Mouse (Mus musculus) MEL (cell line): ENCODE measurements around the gene Exosc10. TPM values are rescaled to one million over a fixed set of nuclear protein-coding genes. Genes with fewer than 3 reads are reported as not detected.

Source experiments
- DNase-seq: peaks from one replicate; pipeline ENCODE4 v3.0.0; 2011; ENCODE audit warnings: low read depth, low spot score
- H3K27ac ChIP-seq: 2 replicates; pipeline ENCODE4 v1.5.1; 2012; ENCODE audit warnings: low read depth, mild to moderate bottlenecking, control low read depth, low read length, moderate library complexity; ENCODE audit not compliant: control insufficient read depth
- H3K27me3 ChIP-seq, 2 experiments: fragments of 150-350 bp in 1 of 2; sonication (generic) in 1 of 2; 2 replicates each; pipeline ENCODE4 v1.6.1; 2012; ENCODE audit warnings: low read length in 2 of 2, mild to moderate bottlenecking in 2 of 2, improper control_type of control experiment in 1 of 2, moderate library complexity in 1 of 2; ENCODE audit not compliant: insufficient read depth in 2 of 2, control insufficient read depth in 1 of 2
- H3K36me3 ChIP-seq, 2 experiments: 2 replicates each; pipeline ENCODE4 v1.6.1; 2012 to 2014; ENCODE audit warnings: low read length in 2 of 2, improper control_type of control experiment in 1 of 2, inconsistent platforms in 1 of 2, mild to moderate bottlenecking in 1 of 2; ENCODE audit not compliant: insufficient read depth in 2 of 2, control insufficient read depth in 1 of 2
- H3K4me1 ChIP-seq, 2 experiments: fragments of 150-350 bp in 1 of 2; sonication (generic) in 1 of 2; 2 replicates each; pipeline ENCODE4 v1.6.1; 2012; ENCODE audit warnings: low read length in 2 of 2, improper control_type of control experiment in 1 of 2, mild to moderate bottlenecking in 1 of 2; ENCODE audit not compliant: insufficient read depth in 2 of 2, control insufficient read depth in 1 of 2
- H3K4me3 ChIP-seq, 2 experiments: fragments of 150-350 bp in 1 of 2; sonication (generic) in 1 of 2; 2 replicates each; pipeline ENCODE4 v1.5.1; 2012; ENCODE audit warnings: low read depth in 2 of 2, low read length in 2 of 2, mild to moderate bottlenecking in 2 of 2, moderate library complexity in 2 of 2, control low read depth in 1 of 2, improper control_type of control experiment in 1 of 2; ENCODE audit not compliant: control insufficient read depth in 1 of 2, insufficient read depth in 1 of 2
- H3K79me2 ChIP-seq: 2 replicates; pipeline ENCODE4 v1.6.1; 2012; ENCODE audit warnings: mild to moderate bottlenecking, low read length, moderate library complexity; ENCODE audit not compliant: control insufficient read depth, poor library complexity, insufficient read depth
- H3K9ac ChIP-seq: 2 replicates; pipeline ENCODE4 v1.6.1; 2012; ENCODE audit warnings: low read depth, mild to moderate bottlenecking, control low read depth, low read length, moderate library complexity; ENCODE audit not compliant: control insufficient read depth, poor library complexity, severe bottlenecking
- H3K9me3 ChIP-seq: fragments of 150-350 bp; sonication (generic); replicated peaks from 2 replicates; pipeline ENCODE4 v1.6.1; 2012; ENCODE audit warnings: mild to moderate bottlenecking, low read length, improper control_type of control experiment, moderate library complexity; ENCODE audit not compliant: insufficient read depth
- CHD1 ChIP-seq: IDR thresholded peaks from 2 replicates; pipeline ENCODE4 v1.6.1; 2012; ENCODE audit warnings: low read depth, mild to moderate bottlenecking, inconsistent platforms, low read length, improper control_type of control experiment
- EP300 ChIP-seq, 2 experiments: IDR thresholded peaks; 2 replicates each; pipeline ENCODE4 v1.6.1; 2011; ENCODE audit warnings: improper control_type of control experiment in 2 of 2, low read length in 2 of 2, low read depth in 1 of 2, mild to moderate bottlenecking in 1 of 2
- ETS1 ChIP-seq: IDR thresholded peaks from 2 replicates; pipeline ENCODE4 v1.6.1; 2012; ENCODE audit warnings: low read depth, mild to moderate bottlenecking, inconsistent platforms, low read length, improper control_type of control experiment, moderate library complexity
- JUND ChIP-seq: IDR thresholded peaks from 2 replicates; pipeline ENCODE4 v1.6.1; 2011; ENCODE audit warnings: low read depth, mild to moderate bottlenecking, improper control_type of control experiment, low read length
- KAT2A ChIP-seq: conservative IDR thresholded peaks from 2 replicates; pipeline ENCODE4 v1.6.1; 2012; ENCODE audit warnings: low read depth, low read length, improper control_type of control experiment, inconsistent platforms
- MAX ChIP-seq: IDR thresholded peaks from 2 replicates; pipeline ENCODE4 v1.6.1; 2011; ENCODE audit warnings: low read length, improper control_type of control experiment
- MXI1 ChIP-seq: IDR thresholded peaks from 2 replicates; pipeline ENCODE4 v1.6.1; 2011; ENCODE audit warnings: mild to moderate bottlenecking, low read depth, low read length, improper control_type of control experiment
- MYC ChIP-seq: IDR thresholded peaks from 2 replicates; pipeline ENCODE4 v1.6.1; 2011; ENCODE audit warnings: low read depth, mild to moderate bottlenecking, low read length, improper control_type of control experiment, moderate library complexity
- POLR2A ChIP-seq, 2 experiments: IDR thresholded peaks; 2 replicates each; pipeline ENCODE4 v1.6.1; 2011 to 2012; ENCODE audit warnings: low read length in 2 of 2, mild to moderate bottlenecking in 2 of 2, control low read depth in 1 of 2, improper control_type of control experiment in 1 of 2, low read depth in 1 of 2, moderate library complexity in 1 of 2; ENCODE audit not compliant: control insufficient read depth in 1 of 2, insufficient read depth in 1 of 2, poor library complexity in 1 of 2
- POLR2AphosphoS5 ChIP-seq: IDR thresholded peaks from 2 replicates; pipeline ENCODE4 v1.6.1; 2012; ENCODE audit warnings: low read depth, borderline replicate concordance, mild to moderate bottlenecking, inconsistent platforms, low read length, moderate library complexity, mixed read lengths
- RAD21 ChIP-seq: IDR thresholded peaks from 2 replicates; pipeline ENCODE4 v1.6.1; 2011; ENCODE audit warnings: mild to moderate bottlenecking, low read depth, low read length, improper control_type of control experiment
- TBP ChIP-seq: IDR thresholded peaks from 2 replicates; pipeline ENCODE4 v1.8.0; 2011; ENCODE audit warnings: low read depth, low read length, improper control_type of control experiment
- USF1 ChIP-seq: IDR thresholded peaks from 2 replicates; pipeline ENCODE4 v1.6.1; 2014; ENCODE audit warnings: low read depth, mild to moderate bottlenecking, inconsistent platforms, low read length, improper control_type of control experiment, moderate library complexity
- USF2 ChIP-seq, 2 experiments: IDR thresholded peaks; 2 replicates each; pipeline ENCODE4 v1.6.1; 2011 to 2012; ENCODE audit warnings: improper control_type of control experiment in 2 of 2, low read length in 2 of 2, borderline replicate concordance in 1 of 2, inconsistent platforms in 1 of 2, low read depth in 1 of 2, mild to moderate bottlenecking in 1 of 2; ENCODE audit not compliant: insufficient read depth in 1 of 2
- ZNF384 ChIP-seq: IDR thresholded peaks from 2 replicates; pipeline ENCODE4 v1.6.1; 2012; ENCODE audit warnings: low read depth, mild to moderate bottlenecking, inconsistent platforms, low read length, improper control_type of control experiment
- polyA plus RNA-seq, 2 experiments: library from polyadenylated mRNA; stranded (reverse) in 1 of 2; unstranded in 1 of 2; fragments of >175 nt in 1 of 2; fragments of >200 nt in 1 of 2; gene quantifications; 2 replicates each; pipeline versions ENCODE4 v1.2.1 to v1.2.4; 2012; ENCODE audit warnings: low replicate concordance in 2 of 2, low read depth in 1 of 2; ENCODE audit not compliant: insufficient read length in 2 of 2, insufficient read depth in 1 of 2, missing spikeins in 1 of 2
- total RNA-seq: library from RNA; depleted of rRNA; stranded (reverse); fragments of 300-350 nt; gene quantifications from 2 replicates; pipeline ENCODE4 v1.2.3, GENCODE M21; 2012

The Exosc10 gene
- total and polyA plus RNA-seq, 3 experiments = 71.5 to 109 (median 90.5) TPM

DNA sequence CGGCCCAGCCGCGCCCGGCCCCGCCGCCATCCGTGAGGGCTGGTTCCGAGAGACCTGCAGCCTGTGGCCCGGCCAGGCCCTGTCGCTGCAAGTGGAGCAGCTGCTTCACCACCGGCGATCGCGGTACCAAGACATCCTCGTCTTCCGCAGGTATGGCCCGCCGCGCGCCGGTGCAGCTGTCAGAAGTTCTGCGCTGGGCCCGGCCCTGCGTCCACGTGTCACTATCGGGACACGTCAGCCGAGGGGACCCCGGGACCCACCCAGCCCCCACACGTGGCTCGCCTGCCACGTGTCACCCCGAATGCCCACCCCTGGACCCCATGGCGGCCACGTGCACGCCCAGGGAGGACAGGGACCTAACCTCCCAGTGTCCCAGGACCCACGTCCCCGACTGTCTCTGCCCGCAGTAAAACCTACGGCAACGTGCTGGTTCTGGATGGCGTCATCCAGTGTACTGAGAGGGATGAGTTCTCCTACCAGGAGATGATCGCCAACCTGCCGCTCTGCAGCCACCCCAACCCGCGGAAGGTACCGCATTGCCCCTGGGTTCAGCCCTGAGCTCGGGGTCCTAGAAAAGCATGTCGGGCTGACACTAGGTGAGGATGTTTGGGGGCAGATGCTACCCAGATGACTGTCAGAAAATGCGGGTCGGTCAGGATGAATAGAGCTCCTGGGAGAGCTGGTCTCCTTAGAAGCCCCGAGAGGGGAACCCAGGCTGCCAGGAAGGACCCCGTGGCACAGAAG is 33.6 kb downstream of the Exosc10 start:
- Histone ChIP-seq H3K4me3 (peak overlapping the region; percentile 97 to 99), H3K27ac (peak overlapping the region; percentile 61), H3K27me3 (no peaks in the 10 kb centered on the region), H3K9me3 (no peaks in the 10 kb centered on the region), H3K36me3 (peaks cover 16 to 23% of the 10 kb centered on the region in 2 experiments), H3K79me2 (peaks cover 28% of the 10 kb centered on the region), H3K4me1 (peaks cover 4 to 36% of the 10 kb centered on the region in 2 experiments; a peak in 3 of 4 replicates), H3K9ac (peak overlapping the region; percentile 98)
- TF ChIP-seq POLR2AphosphoS5 = no peak
- TF ChIP-seq EP300 (IDR thresholded peaks at IDR 0.05; ENCODE audit: low read depth in 1 of 2, low read length in 2 of 2) = 0 out of 4 replicates have a peak, but pooled peaks of 1 of the 2 experiments have one; percentile 16
- TF ChIP-seq CHD1 = 0 out of 2 replicates have a peak, but pooled peaks have one; percentile 35
- TF ChIP-seq ZNF384 = no peak
- TF ChIP-seq MXI1 = peak; percentile 83
- TF ChIP-seq POLR2A (IDR thresholded peaks at IDR 0.05; ENCODE audit: control insufficient read depth in 1 of 2, insufficient read depth in 1 of 2, low read depth in 1 of 2, low read length in 2 of 2, poor library complexity in 1 of 2) = peak; percentile 29 to 47; a peak in 3 of 4 replicates
- TF ChIP-seq MYC = peak; percentile 95
- peak; percentile 92 for TF ChIP-seq MAX
- TF ChIP-seq USF1 = peak; percentile 52; the same call in 1 of the 2 replicates
- peak; percentile 64 for DNase-seq

GRCm38 (mm10) chr4:148593996-148594395 is 35.8 kb downstream of the Exosc10 start:
- TF ChIP-seq POLR2A (IDR thresholded peaks at IDR 0.05; ENCODE audit: control insufficient read depth in 1 of 2, insufficient read depth in 1 of 2, low read depth in 1 of 2, low read length in 2 of 2, poor library complexity in 1 of 2) = no peak
- no peak for TF ChIP-seq ETS1
- TF ChIP-seq ZNF384 = no peak
- TF ChIP-seq USF2 (IDR thresholded peaks at IDR 0.05; ENCODE audit: borderline replicate concordance in 1 of 2, insufficient read depth in 1 of 2, low read depth in 1 of 2, low read length in 2 of 2) = no peak
- TF ChIP-seq EP300 (IDR thresholded peaks at IDR 0.05; ENCODE audit: low read depth in 1 of 2, low read length in 2 of 2) = no peak
- no peak for TF ChIP-seq RAD21
- no peak for TF ChIP-seq KAT2A
- TF ChIP-seq TBP = no peak
- no peak for TF ChIP-seq JUND
- no peak for TF ChIP-seq USF1
- Histone ChIP-seq H3K79me2 (peaks cover 28% of the 10 kb centered on the region), H3K4me3 (no peak overlapping the region), H3K9me3 (no peaks in the 10 kb centered on the region), H3K36me3 (peaks cover 8 to 23% of the 10 kb centered on the region in 2 experiments), H3K27ac (no peak overlapping the region), H3K27me3 (no peaks in the 10 kb centered on the region), H3K4me1 (peaks cover 0 to 22% of the 10 kb centered on the region in 2 experiments; a peak in 2 of 4 replicates), H3K9ac (no peak overlapping the region)
- DNase-seq = no peak
